Mouse (Mus musculus) thymus, adult 2 months (tissue): ENCODE results near the gene Setd5.

Experiments
- CTCF ChIP-seq: fragments of 200-500 bp; IDR thresholded peaks from 2 replicates; pipeline ENCODE4 v1.5.1; 2012; ENCODE audit warnings: mild to moderate bottlenecking, control low read depth, low read length, moderate library complexity, borderline replicate concordance; ENCODE audit not compliant: control insufficient read depth, poor library complexity, insufficient read depth; ENCODE audit errors: extremely low read depth
- POLR2A ChIP-seq: fragments of 200-500 bp; IDR thresholded peaks from 2 replicates; pipeline ENCODE4 v1.6.1; 2012; ENCODE audit warnings: mild to moderate bottlenecking, low read length, control low read depth, moderate library complexity; ENCODE audit not compliant: control insufficient read depth, poor library complexity, insufficient read depth; ENCODE audit errors: extremely low read depth

DNA sequence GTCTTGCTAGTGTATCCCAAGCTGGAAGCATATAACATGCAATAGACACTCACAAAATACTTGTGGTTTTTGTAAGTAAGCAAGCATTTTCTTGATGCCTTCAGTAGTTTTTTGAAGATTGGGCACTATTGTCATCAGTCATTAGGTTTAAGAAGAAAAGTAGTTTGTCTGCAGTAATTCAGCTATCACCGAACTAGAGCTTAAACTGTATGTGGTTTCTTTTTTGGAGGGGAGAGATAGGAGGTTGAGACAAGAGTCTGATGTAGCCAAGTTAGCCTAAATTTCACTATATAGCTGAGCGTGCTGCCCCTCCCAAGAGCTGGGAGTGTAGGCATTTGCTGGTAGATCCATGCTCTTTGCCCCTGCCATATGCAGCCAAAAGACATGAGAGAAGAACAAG lies 28.8 kb upstream of the Setd5 start:
- no peak for TF ChIP-seq CTCF
- no peak for TF ChIP-seq POLR2A
